Mouse (Mus musculus) hindbrain, embryonic 16.5 days (tissue): ENCODE measurements at regions not wholly inside any gene's neighbourhood (a gene's known extent, or its start where the extent isn't known, plus 50 kb on each side); places are given as distances from the start of the nearest gene placed in this dataset.

Experiments
- ATAC-seq: fragments of 200-750 bp; cut with Nextera tagmentation; 2 replicates; pipeline ENCODE4 v1.8.0; 2017; ENCODE audit warnings: moderate TSS enrichment, moderate library complexity
- H3K27ac ChIP-seq: fragments of 300-500 bp; sonication (generic); 2 replicates; pipeline ENCODE4 v1.5.1; 2014; ENCODE audit warnings: low read depth, mild to moderate bottlenecking, control low read depth, low read length, moderate library complexity
- H3K27me3 ChIP-seq: fragments of 300-500 bp; sonication (generic); replicated peaks from 2 replicates; pipeline ENCODE4 v1.6.1; 2014; ENCODE audit warnings: low read length; ENCODE audit not compliant: control insufficient read depth, insufficient read depth
- H3K36me3 ChIP-seq: fragments of 300-500 bp; sonication (generic); 2 replicates; pipeline ENCODE4 v1.6.1; 2014; ENCODE audit warnings: mild to moderate bottlenecking, low read length, moderate library complexity, mixed read lengths; ENCODE audit not compliant: control insufficient read depth, insufficient read depth
- H3K4me1 ChIP-seq: fragments of 300-500 bp; sonication (generic); 2 replicates; pipeline ENCODE4 v1.6.1; 2014; ENCODE audit warnings: low read depth, low read length; ENCODE audit not compliant: control insufficient read depth, insufficient read depth
- H3K4me2 ChIP-seq: fragments of 300-500 bp; sonication (generic); 2 replicates; pipeline ENCODE4 v1.6.1; 2014; ENCODE audit warnings: mild to moderate bottlenecking, low read length, control low read depth, moderate library complexity
- H3K4me3 ChIP-seq: fragments of 300-500 bp; sonication (generic); 2 replicates; pipeline ENCODE4 v1.5.1; 2014; ENCODE audit warnings: mild to moderate bottlenecking, low read length, control low read depth, moderate library complexity
- H3K9ac ChIP-seq: fragments of 300-500 bp; sonication (generic); 2 replicates; pipeline ENCODE4 v1.6.1; 2014; ENCODE audit warnings: low read depth, mild to moderate bottlenecking, control low read depth, low read length, moderate library complexity
- H3K9me3 ChIP-seq: fragments of 300-500 bp; sonication (generic); 2 replicates; pipeline ENCODE4 v1.6.1; 2014; ENCODE audit warnings: mild to moderate bottlenecking, low read length, moderate library complexity; ENCODE audit not compliant: control insufficient read depth
- WGBS: fragments of 180-500 bp; shearing (Covaris S2); extraction: QIAGEN DNeasy Blood & Tissue Kit; methylation state at CpG from one replicate; pipeline ENCODE4 v1.1.7; 2014; 5-methylcytosine and 5-hydroxymethylcytosine counted together

DNA sequence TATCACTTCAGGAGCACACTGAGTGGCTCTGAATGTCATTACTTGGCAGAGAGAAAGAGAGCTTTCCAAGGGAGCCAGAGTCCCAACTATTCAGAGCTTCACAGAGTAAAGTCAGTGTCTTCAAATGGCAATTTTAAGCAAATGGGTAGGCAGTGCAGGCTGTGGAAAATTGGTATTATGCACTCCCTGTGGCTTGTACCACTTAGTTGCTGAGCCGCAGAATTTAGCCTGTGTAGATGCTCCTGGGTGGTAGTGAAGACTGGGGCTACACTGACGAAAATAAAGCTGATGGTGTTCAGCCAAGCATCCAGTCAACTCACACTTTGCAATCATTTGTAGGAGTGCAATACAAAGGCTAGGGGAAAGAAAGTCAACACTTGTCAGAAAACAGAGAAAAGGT, 2114.4 kb downstream of the Pcdh9 start:
- no peaks in the 10 kb centered on the region for H3K4me1 ChIP-seq
- H3K9ac ChIP-seq, result no peak overlapping the region
- H3K9me3 ChIP-seq, result no peaks in the 10 kb centered on the region
- peak; percentile 87 for ATAC-seq
- whole genome bisulfite sequencing, result 32% methylated on average over 2 of the region's 2 CpGs
- H3K36me3 ChIP-seq, result no peaks in the 10 kb centered on the region
- H3K4me2 ChIP-seq, result no peak overlapping the region
- H3K4me3 ChIP-seq, result no peak overlapping the region
- no peaks in the 10 kb centered on the region for H3K27me3 ChIP-seq
- H3K27ac ChIP-seq, result no peak overlapping the region
